Comparison of ENCODE assay signal across 28 mouse cellular contexts in genomic region chr17:34317275-34317674, GRCm38 (mm10). TPM values are rescaled to one million over a fixed set of nuclear protein-coding genes. Genes with fewer than 3 reads are reported as not detected.
DNase-seq lines count a peak whose midpoint lies in the region; ATAC-seq and TF ChIP-seq lines count a peak whose summit lies in the region.
"Had no signal": no experiment of that assay in that cellular context is flagged by ENCODE, and none has a peak within 500 bp of the region (broad histone marks: within the 10 kb centered on the region; RNA-seq: fewer than 3 reads in every experiment).

No protein-coding gene starts in this region.

- no peaks in the 10 kb centered on the region for H3K27me3 ChIP-seq in splenic B cell, adult 2 months (ENCODE audit: control insufficient read depth, insufficient read depth, low read length, poor library complexity, severe bottlenecking)
- no peaks in the 10 kb centered on the region for H3K27me3 ChIP-seq in intestine, postnatal 0 days (replicated peaks; ENCODE audit: control insufficient read depth, insufficient read depth, low read length)
- H3K27me3 ChIP-seq: embryonic facial prominence, embryonic 12.5 days; forebrain, embryonic 13.5 days had no signal

- DNase-seq in heart, adult 11 months, result peak; percentile 82
- DNase-seq in heart, adult 8-10 months (ENCODE audit: low spot score), result no peak
- DNase-seq in B cell, adult 2 months, result peak; percentile 48 to 51
- peak; percentile 38 for DNase-seq in splenic B cell, adult 2 months (ENCODE audit: low read depth, low spot score)
- no peak for DNase-seq in frontal cortex, postnatal 36 days (ENCODE audit: low spot score in 2 of 2)
- DNase-seq: adrenal gland, adult 2 months; adrenal gland, postnatal 10 days; adrenal gland, postnatal 25 days; cerebellum, adult 11 months; cerebellum, adult 18-20 months; cerebellum, adult 8-10 months; cerebellum, adult 9-11 months; cerebellum, postnatal 14 days; cerebellum, postnatal 36 days had no signal

- no peak overlapping the region for H3K27ac ChIP-seq in intestine, postnatal 0 days (ENCODE audit: low read depth, low read length)
- H3K27ac ChIP-seq: embryonic facial prominence, embryonic 10.5 days; embryonic facial prominence, embryonic 12.5 days; forebrain, embryonic 13.5 days had no signal

- 42% methylated on average over 2 of the region's 2 CpGs for WGBS in intestine, postnatal 0 days

- no peak for TF ChIP-seq CTCF in intestine, postnatal 0 days (IDR thresholded peaks at IDR 0.05; ENCODE audit: low read depth)

- no peaks in the 10 kb centered on the region for H3K4me1 ChIP-seq in intestine, postnatal 0 days (replicated peaks; ENCODE audit: control insufficient read depth, insufficient read depth, low read length)
- H3K4me1 ChIP-seq: embryonic facial prominence, embryonic 12.5 days; forebrain, embryonic 13.5 days had no signal

- no peaks in the 10 kb centered on the region for H3K9me3 ChIP-seq in intestine, postnatal 0 days (ENCODE audit: control insufficient read depth)
- H3K9me3 ChIP-seq: embryonic facial prominence, embryonic 10.5 days; embryonic facial prominence, embryonic 12.5 days; forebrain, embryonic 13.5 days had no signal

- H3K4me3 ChIP-seq in intestine, postnatal 0 days (ENCODE audit: low read depth, low read length), result no peak overlapping the region
- H3K4me3 ChIP-seq: embryonic facial prominence, embryonic 10.5 days; embryonic facial prominence, embryonic 12.5 days; forebrain, embryonic 13.5 days had no signal

- no peak overlapping the region for H3K4me2 ChIP-seq in intestine, postnatal 0 days (replicated peaks; ENCODE audit: low read depth)
- H3K4me2 ChIP-seq: embryonic facial prominence, embryonic 12.5 days; forebrain, embryonic 13.5 days had no signal

- ATAC-seq in granulocyte monocyte progenitor cell, adult 5-6 weeks (replicated peaks; ENCODE audit: poor library complexity, severe bottlenecking), result peak; percentile 44; the same call in 1 of the 2 replicates
- ATAC-seq in intestine, postnatal 0 days, result no peak
- ATAC-seq: forebrain, embryonic 13.5 days; forebrain, embryonic 16.5 days had no signal

- peaks cover 32% of the 10 kb centered on the region for H3K36me3 ChIP-seq in splenic B cell, adult 2 months (ENCODE audit: control insufficient read depth, insufficient read depth, low read length, poor library complexity, severe bottlenecking)
- no peaks in the 10 kb centered on the region for H3K36me3 ChIP-seq in intestine, postnatal 0 days (ENCODE audit: control insufficient read depth, insufficient read depth)
- H3K36me3 ChIP-seq: embryonic facial prominence, embryonic 10.5 days; embryonic facial prominence, embryonic 12.5 days had no signal

- no peak overlapping the region for H3K9ac ChIP-seq in intestine, postnatal 0 days (ENCODE audit: low read depth, low read length)
- H3K9ac ChIP-seq: embryonic facial prominence, embryonic 12.5 days; forebrain, embryonic 13.5 days had no signal

RNA-seq across cellular contexts. Expression of gene H2-Eb2, which starts 8.2 kb away (rescaled TPM):
- total RNA-seq in heart, adult 8-10 months (2022), result not detected
- total RNA-seq in granulocyte monocyte progenitor cell, adult 5-6 weeks (2014; fragmentation: Nextera tagmentation), result not detected in 2 replicates
- total RNA-seq in granulocyte monocyte progenitor cell, adult 5-6 weeks (2017), result not detected in 2 replicates
- polyA plus RNA-seq in intestine, postnatal 0 days (2015; fragmentation: Nextera tagmentation; extraction: Ambion mirVana), result not detected in 2 replicates
- total RNA-seq: adrenal gland, adult 2 months; adrenal gland, postnatal 25 days; adrenal gland, postnatal 4 days; ES-E14; MEL had no signal
- polyA plus RNA-seq: C2C12; cortical plate, adult 2 months; embryonic facial prominence, embryonic 10.5 days; embryonic facial prominence, embryonic 12.5 days; embryonic facial prominence, embryonic 14.5 days; forebrain, embryonic 11.5 days; forebrain, embryonic 13.5 days; forebrain, embryonic 16.5 days had no signal

RNA-seq across cellular contexts. Expression of gene H2-Eb1, which starts 11.6 kb away (rescaled TPM):
- 10 to 100 TPM; 15.1 to 32.1 (median 26.2) TPM for total RNA-seq in heart, adult 8-10 months (2022)
- total RNA-seq in granulocyte monocyte progenitor cell, adult 5-6 weeks (2014; fragmentation: Nextera tagmentation), result not detected in 2 replicates
- total RNA-seq in granulocyte monocyte progenitor cell, adult 5-6 weeks (2017), result 2.6 TPM in 2 replicates
- polyA plus RNA-seq in intestine, postnatal 0 days (2015; fragmentation: Nextera tagmentation; extraction: Ambion mirVana), result 24.1 and 25.1 TPM in 2 replicates
- polyA plus RNA-seq: C2C12 had no signal

RNA-seq across cellular contexts. Expression of gene H2-Aa, which starts 29.7 kb away (rescaled TPM):
- total RNA-seq in heart, adult 8-10 months (2022), result 10 to 100 TPM; 15.7 to 28.3 (median 26.7) TPM
- 2.4 and 6.9 TPM in 2 replicates for total RNA-seq in granulocyte monocyte progenitor cell, adult 5-6 weeks (2014; fragmentation: Nextera tagmentation)
- 2.4 and 4.8 TPM in 2 replicates for total RNA-seq in granulocyte monocyte progenitor cell, adult 5-6 weeks (2017)
- 35.8 and 41.2 TPM in 2 replicates for polyA plus RNA-seq in intestine, postnatal 0 days (2015; fragmentation: Nextera tagmentation; extraction: Ambion mirVana)
- total RNA-seq: MEL had no signal
- polyA plus RNA-seq: C2C12; embryonic facial prominence, embryonic 10.5 days; forebrain, embryonic 11.5 days; forebrain, embryonic 16.5 days had no signal

RNA-seq across cellular contexts. Expression of gene Btnl2, which starts 37.3 kb away (rescaled TPM):
- under 1 TPM; 0.16 to 0.68 (median 0.49) TPM for total RNA-seq in heart, adult 8-10 months (2022)
- not detected in 2 replicates for total RNA-seq in granulocyte monocyte progenitor cell, adult 5-6 weeks (2014; fragmentation: Nextera tagmentation)
- total RNA-seq in granulocyte monocyte progenitor cell, adult 5-6 weeks (2017), result not detected in 2 replicates
- polyA plus RNA-seq in intestine, postnatal 0 days (2015; fragmentation: Nextera tagmentation; extraction: Ambion mirVana), result 43.0 and 43.4 TPM in 2 replicates
- total RNA-seq: ES-E14, MEL had no signal
- polyA plus RNA-seq: C2C12; cortical plate, adult 2 months; embryonic facial prominence, embryonic 10.5 days; embryonic facial prominence, embryonic 12.5 days; embryonic facial prominence, embryonic 14.5 days; forebrain, embryonic 11.5 days; forebrain, embryonic 13.5 days; forebrain, embryonic 16.5 days had no signal

RNA-seq across cellular contexts. Expression of gene Btnl1, which starts 59.7 kb away (rescaled TPM):
- not detected for total RNA-seq in heart, adult 8-10 months (2022)
- not detected in 2 replicates for total RNA-seq in granulocyte monocyte progenitor cell, adult 5-6 weeks (2014; fragmentation: Nextera tagmentation)
- not detected in 2 replicates for total RNA-seq in granulocyte monocyte progenitor cell, adult 5-6 weeks (2017)
- polyA plus RNA-seq in intestine, postnatal 0 days (2015; fragmentation: Nextera tagmentation; extraction: Ambion mirVana), result 114 and 119 TPM in 2 replicates
- total RNA-seq: adrenal gland, adult 2 months; adrenal gland, postnatal 10 days; adrenal gland, postnatal 25 days; adrenal gland, postnatal 4 days; ES-E14; MEL had no signal
- polyA plus RNA-seq: adrenal gland, adult 2 months; brain, embryonic 14.5 days; C2C12; cortical plate, adult 2 months; embryonic facial prominence, embryonic 10.5 days; embryonic facial prominence, embryonic 12.5 days; embryonic facial prominence, embryonic 14.5 days; forebrain, embryonic 11.5 days; forebrain, embryonic 13.5 days; forebrain, embryonic 16.5 days had no signal

Comparison
In these comparisons a context has a peak if more than half of its experiments do, and no peak if none do; other contexts are left out.
1. DNase-seq: peak in heart, adult 11 months (single experiment), B cell, adult 2 months (2 of 2) and splenic B cell, adult 2 months (single experiment); none in heart, adult 8-10 months (single experiment) and frontal cortex, postnatal 36 days (0 of 2).
2. RNA of gene H2-Eb1, which starts 11.6 kb away (total RNA-seq): 15.1 to 32.1 TPM in heart, adult 8-10 months; 2.6 TPM in granulocyte monocyte progenitor cell, adult 5-6 weeks; every median in the first group is over 4 times any median in the second.